Mouse (Mus musculus) kidney, adult 9 months (tissue): Measurements from ENCODE around the gene Kmo.

Experiments
- DNase-seq: peaks from one replicate; pipeline ENCODE4 v3.0.0; 2022

Kmo gene

GRCm38 (mm10) chr1:175699796-175700195 is 79.6 kb downstream of the Kmo start:
- no peak for DNase-seq

GRCm38 (mm10) chr1:175701145-175701544 is 81.0 kb downstream of the Kmo start:
- no peak for DNase-seq

- DNase-seq: no peak
Observed at GRCm38 (mm10) chr1:175707599-175707998, 87.4 kb downstream of the Kmo start.

GRCm38 (mm10) chr1:175708013-175708412 is 87.8 kb downstream of the Kmo start:
- no peak for DNase-seq
